Mouse (Mus musculus) left cerebral cortex, postnatal 4 days (tissue): ENCODE measurements at regions not wholly inside any gene's neighbourhood (a gene's known extent, or its start where the extent isn't known, plus 50 kb on each side); places are given as distances from the start of the nearest gene placed in this dataset.
"Not testable (repeated sequence)": the region's sequence is repeated elsewhere in the genome, so short reads cannot be mapped to it uniquely, and the experiment has no call there.

ENCODE experiments used
- DNase-seq: peaks from one replicate; pipeline ENCODE4 v3.0.0-alpha.2; 2022
- intact Hi-C: fragments of 180-260 bp; cut with DNase I; formaldehyde crosslinking; loops from one replicate; pipeline ENCODE4 v1.15.1; 2025

- DNase-seq: no peak
- intact Hi-C loops: no loop called here
These were observed 258.9 kb downstream of the Pou4f1 start for GRCm38 (mm10) chr14:104208855-104209254.

GRCm38 (mm10) chr14:104208040-104208816, 259.6 kb downstream of the Pou4f1 start:
- DNase-seq: no peak
- intact Hi-C loops: no loop called here

- no peak for DNase-seq
These were observed 261.2 kb downstream of the Pou4f1 start for GRCm38 (mm10) chr14:104206602-104207001.

GRCm38 (mm10) chr14:104203239-104203986, 264.4 kb downstream of the Pou4f1 start:
- intact Hi-C loops: no loop called here
- DNase-seq: no peak

More at GRCm38 (mm10) chr14:104206602-104207001, 261.2 kb downstream of the Pou4f1 start:
- intact Hi-C loops: no loop called here

- no peak for DNase-seq
- intact Hi-C loops: no loop called here
These were observed 274.6 kb downstream of the Pou4f1 start for GRCm38 (mm10) chr14:104193198-104193597.

- no peak for DNase-seq
- intact Hi-C loops: no loop called here
These were observed 292.7 kb downstream of the Pou4f1 start for GRCm38 (mm10) chr14:104175122-104175521.

DNA sequence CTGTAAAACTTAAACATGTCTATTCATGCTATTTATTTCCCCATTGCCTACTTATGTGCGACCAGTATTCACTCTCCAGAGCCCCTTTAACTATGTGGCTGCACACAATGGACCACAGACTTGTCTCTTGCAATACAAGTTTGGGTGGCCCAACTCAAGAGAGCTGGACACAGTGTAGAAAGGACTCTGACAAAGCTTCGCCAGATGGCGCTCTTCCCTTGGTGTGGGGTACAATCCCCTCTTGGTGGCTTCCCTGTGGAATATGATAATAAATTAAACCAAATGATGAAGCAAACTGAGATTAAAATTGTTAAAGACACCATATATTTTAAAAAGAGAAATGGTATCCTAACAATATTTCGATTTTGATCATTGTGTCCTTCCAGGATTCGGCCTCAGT, 302.6 kb upstream of the Ednrb start:
- peak; percentile 58 for DNase-seq

DNA sequence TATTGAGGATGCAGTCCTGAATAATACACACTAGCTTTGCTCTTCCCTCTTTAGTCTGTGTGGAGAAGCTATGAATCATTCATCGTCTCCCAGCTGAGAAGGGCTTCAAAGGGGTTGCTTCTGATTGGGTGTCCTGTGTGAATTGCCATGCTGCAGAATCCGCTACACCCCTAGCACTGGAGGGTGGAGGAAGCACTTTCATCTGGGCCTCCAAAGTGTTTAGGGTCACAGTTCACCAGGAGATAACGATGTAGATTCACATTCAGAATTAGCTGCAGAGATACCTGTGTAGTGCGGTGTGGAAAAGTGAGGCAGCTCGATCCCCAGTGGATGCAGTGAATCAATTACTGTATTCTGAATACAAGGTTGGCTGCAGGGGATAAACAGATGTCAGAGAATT, 301.2 kb upstream of the Ednrb start:
- intact Hi-C loops: no loop called here
- DNase-seq: no peak

More for the DNA sequence above, 302.6 kb upstream of the Ednrb start:
- intact Hi-C loops: no loop called here

- intact Hi-C loops: no loop called here
These were observed 271.1 kb upstream of the Ednrb start for GRCm38 (mm10) chr14:104114986-104115951.

DNA sequence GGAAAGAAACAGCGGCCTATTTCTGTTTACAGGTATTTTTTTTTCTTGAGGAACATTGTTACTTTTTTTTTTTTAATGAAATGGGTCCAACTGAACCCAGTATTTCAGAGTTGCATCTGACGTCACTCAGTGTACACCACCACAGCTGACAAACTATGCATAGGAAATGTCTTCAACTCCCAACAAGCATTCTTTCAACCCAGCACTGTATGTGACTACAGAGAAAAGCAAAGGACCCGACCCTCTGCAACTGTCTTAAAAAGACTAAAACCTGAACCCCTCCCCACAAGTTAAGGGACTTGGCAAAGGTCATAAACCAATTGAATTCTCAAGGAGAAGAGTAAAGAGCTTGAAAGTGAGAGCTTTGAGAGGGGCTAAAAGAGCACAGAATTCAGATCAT, 270.0 kb upstream of the Ednrb start:
- no peak for DNase-seq
- intact Hi-C loops: no loop called here

More at GRCm38 (mm10) chr14:104114986-104115951, 271.1 kb upstream of the Ednrb start:
- DNase-seq: no peak

GRCm38 (mm10) chr14:104113448-104113847, 269.2 kb upstream of the Ednrb start:
- intact Hi-C loops: no loop called here
- no peak for DNase-seq

- intact Hi-C loops: loop anchor here (5.0 kb wide), 1 partner anchor 46 kb away; no protein-coding TSS in a partner anchor
- DNase-seq: no peak
These were observed 242.2 kb upstream of the Ednrb start for GRCm38 (mm10) chr14:104086381-104086780.

DNA sequence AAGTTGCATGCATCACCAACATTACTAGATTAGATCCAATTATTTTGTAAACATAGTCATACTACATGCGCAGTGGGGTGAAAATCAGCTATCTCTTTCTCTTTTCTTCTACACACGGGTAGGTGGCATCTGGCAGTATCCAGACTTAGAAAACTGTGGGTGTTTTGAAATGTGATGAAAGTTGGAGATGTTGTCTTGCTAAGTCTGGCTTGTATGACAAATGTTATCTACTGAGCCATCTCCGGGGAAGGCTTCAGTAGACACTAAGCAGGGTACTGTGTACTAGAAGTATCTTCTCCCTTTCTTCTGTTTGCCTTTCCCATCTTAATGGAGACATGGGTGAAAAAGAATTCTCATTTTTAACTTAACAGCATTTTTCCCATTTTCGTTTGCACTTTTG, 220.0 kb upstream of the Ednrb start:
- intact Hi-C loops, DNase-seq: not testable (repeated sequence)

- intact Hi-C loops: no loop called here
- no peak for DNase-seq
These were observed 209.5 kb upstream of the Ednrb start for GRCm38 (mm10) chr14:104053697-104054096.

GRCm38 (mm10) chr14:104038628-104039325, 194.6 kb upstream of the Ednrb start:
- peak; percentile 55 for DNase-seq
- intact Hi-C loops: loop anchor here (10.0 kb wide), 5 partner anchors 324 to 1096 kb away; no protein-coding TSS in a partner anchor

GRCm38 (mm10) chr14:104033606-104034005, 189.4 kb upstream of the Ednrb start:
- intact Hi-C loops: loop anchor here (10.0 kb wide), 5 partner anchors 319 to 1101 kb away; no protein-coding TSS in a partner anchor

GRCm38 (mm10) chr14:104030784-104031470, 186.7 kb upstream of the Ednrb start:
- intact Hi-C loops: loop anchor here (10.0 kb wide), 5 partner anchors 316 to 1104 kb away; no protein-coding TSS in a partner anchor
- DNase-seq: no peak

More at GRCm38 (mm10) chr14:104033606-104034005, 189.4 kb upstream of the Ednrb start:
- DNase-seq: no peak

DNA sequence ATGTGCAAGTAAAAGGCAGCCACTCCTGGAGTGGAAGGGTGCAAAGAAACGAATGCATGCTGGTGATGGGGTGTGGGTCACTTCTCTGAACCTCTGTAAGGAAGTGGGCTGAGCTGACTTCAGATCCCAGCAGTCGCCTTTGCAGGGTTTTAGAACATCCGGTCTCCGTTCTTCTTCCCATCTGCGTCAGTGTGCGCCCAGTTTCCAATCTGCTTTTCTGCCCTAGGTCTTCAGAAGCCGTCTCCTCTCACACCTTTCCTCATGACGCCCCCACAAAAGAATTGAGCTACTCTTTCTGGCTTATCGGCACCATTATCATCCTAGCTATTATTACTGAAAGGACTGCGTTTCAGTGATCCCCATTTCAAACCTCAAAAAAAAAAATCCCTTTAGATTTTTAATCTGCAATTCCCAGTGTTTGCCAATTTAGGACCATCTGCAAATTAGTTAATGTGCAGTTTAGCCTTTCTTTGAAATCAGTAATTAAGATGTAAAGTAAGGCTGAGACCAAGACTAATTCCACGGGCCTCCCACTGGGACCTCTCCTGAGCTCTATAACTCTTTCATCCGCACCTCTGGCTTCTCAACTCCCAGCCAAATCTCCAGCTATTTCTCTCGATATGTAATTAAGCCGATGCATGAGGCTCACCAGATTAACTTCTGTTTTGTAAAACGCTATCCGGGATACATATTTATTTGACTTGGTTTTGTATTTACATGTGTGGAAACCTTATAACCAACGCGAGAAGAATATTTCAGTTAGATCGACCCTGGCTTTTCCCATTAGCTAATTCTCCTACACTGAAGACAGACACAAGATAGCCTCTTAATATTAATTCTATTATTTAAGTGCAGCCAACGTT, 185.7 kb upstream of the Ednrb start:
- no peak for DNase-seq
- intact Hi-C loops: loop anchor here (10.0 kb wide), 5 partner anchors 315 to 1105 kb away; no protein-coding TSS in a partner anchor
